Comparison of ENCODE assay signal across 8 mouse cellular contexts in the genomic region with DNA sequence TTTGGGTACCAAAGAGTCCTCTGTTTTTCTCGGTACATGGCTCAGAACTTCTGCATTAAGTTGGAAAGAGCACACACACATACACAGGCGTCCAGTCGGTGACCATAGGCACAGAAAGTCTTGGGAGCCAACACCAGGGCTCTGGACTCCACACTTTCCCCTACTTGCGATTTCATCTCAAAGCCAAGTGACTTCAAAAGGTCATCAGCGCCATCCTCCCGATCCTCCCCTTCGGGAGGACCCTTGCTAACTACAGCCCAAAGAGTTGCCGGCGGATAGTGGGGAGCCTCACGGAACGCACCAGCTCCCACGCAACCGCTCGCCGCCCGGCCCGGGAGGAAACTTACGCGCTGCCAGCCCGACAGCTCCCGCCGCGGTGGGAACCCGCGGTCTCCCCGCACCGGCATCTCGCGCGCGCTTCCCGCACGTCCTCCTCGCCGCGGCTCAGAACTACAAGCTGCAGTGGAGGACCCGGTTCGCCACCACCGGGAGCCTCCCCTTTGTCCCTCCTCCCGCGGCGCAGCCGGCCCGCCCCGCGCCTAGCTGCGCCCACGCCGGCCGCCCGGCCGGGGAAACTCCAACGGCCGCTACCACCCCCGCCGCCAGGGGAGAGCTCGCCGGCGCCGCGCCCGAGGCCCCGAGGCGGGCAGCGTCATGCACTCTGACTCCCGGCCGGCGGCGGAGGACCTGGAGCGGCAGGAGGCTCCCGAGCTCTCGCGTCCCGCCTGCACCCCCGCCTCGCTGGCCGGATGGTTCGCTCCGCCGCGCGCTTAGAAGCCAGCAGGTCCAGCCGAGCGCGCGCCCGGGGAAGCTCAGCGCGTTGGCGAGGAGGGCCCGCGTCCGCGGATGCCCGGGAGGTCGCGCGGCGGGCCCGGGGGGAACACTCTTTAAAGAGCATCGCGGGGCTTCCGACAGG. TPM values are rescaled to one million over a fixed set of nuclear protein-coding genes. Genes with fewer than 3 reads are reported as not detected.
DNase-seq lines count a peak whose midpoint lies in the region; ATAC-seq lines count a peak whose summit lies in the region.

No protein-coding gene starts in this region.

- peak; percentile 94 for ATAC-seq in hindbrain, embryonic 12.5 days (ENCODE audit: low FRiP score)

- DNase-seq in MN1 (ENCODE audit: low spot score), result peak; percentile 90
- peak; percentile 97 for DNase-seq in cerebellum, adult 8-10 months
- peak; percentile 84 to 86 for DNase-seq in frontal cortex, postnatal 10 days (ENCODE audit: low spot score in 2 of 2)
- DNase-seq in layer of hippocampus, postnatal 14 days (ENCODE audit: low spot score in 2 of 2), result peak; percentile 88 to 91
- peak; percentile 96 for DNase-seq in lung, postnatal 10 days
- DNase-seq in ovary, postnatal 36 days (ENCODE audit: low spot score), result peak; percentile 96
- DNase-seq in thymus, postnatal 14 days, result peak; percentile 73

- peak overlapping the region; percentile 79 for H3K27ac ChIP-seq in hindbrain, embryonic 12.5 days

- peak overlapping the region; percentile 80 for H3K4me3 ChIP-seq in hindbrain, embryonic 12.5 days

- H3K9ac ChIP-seq in hindbrain, embryonic 12.5 days, result peak overlapping the region; percentile 83

- peaks cover 23% of the 10 kb centered on the region for H3K4me1 ChIP-seq in hindbrain, embryonic 12.5 days

- no peaks in the 10 kb centered on the region for H3K9me3 ChIP-seq in hindbrain, embryonic 12.5 days (replicated peaks)

- H3K4me2 ChIP-seq in hindbrain, embryonic 12.5 days (replicated peaks), result peak overlapping the region; percentile 69

- H3K27me3 ChIP-seq in hindbrain, embryonic 12.5 days, result 0 out of 2 replicates have a peak, but pooled peaks cover 5% of the 10 kb centered on the region

- no peaks in the 10 kb centered on the region for H3K36me3 ChIP-seq in hindbrain, embryonic 12.5 days

- under 1% methylated on average over 92 of the region's 103 CpGs for WGBS in hindbrain, embryonic 12.5 days

RNA-seq across cellular contexts. Expression of a gene that starts 51.0 kb away (rescaled TPM):
- polyA plus RNA-seq in hindbrain, embryonic 12.5 days (2016; fragmentation: Nextera tagmentation; extraction: Ambion mirVana), result 26.7 and 28.7 TPM in 2 replicates
- 10 to 100 TPM; 20.9 to 21.9 TPM for total RNA-seq in layer of hippocampus, postnatal 14 days (2021)

Comparison
In these comparisons a context has a peak if more than half of its experiments do, and no peak if none do; other contexts are left out.
1. Peak in every context shown above with its lines: DNase-seq, ATAC-seq, H3K4me3 ChIP-seq and H3K27ac ChIP-seq.